Mouse (Mus musculus): ENCODE data around the gene Sema4b.

GRCm38 (mm10) chr7:80213604-80214003, 27.0 kb downstream of the Sema4b start:
- no peak for TF ChIP-seq CTCF (IDR thresholded peaks at IDR 0.05)
- no peak for TF ChIP-seq POLR2A (IDR thresholded peaks at IDR 0.05; ENCODE audit: insufficient read depth, low read depth, low read length)
- TF ChIP-seq EP300 (IDR thresholded peaks at IDR 0.05; ENCODE audit: insufficient read depth, low read depth, low read length), result no peak
